Mouse (Mus musculus) intestine, postnatal 0 days (tissue): ENCODE results near the gene Naaa. TPM values are rescaled to one million over a fixed set of nuclear protein-coding genes. Genes with fewer than 3 reads are reported as not detected.
A peak's percentile ranks its signal among the peaks of the same experiment; 100 is the strongest.

Source experiments
- ATAC-seq: fragments of 200-750 bp; cut with Nextera tagmentation; 2 replicates; pipeline ENCODE4 v1.8.0; 2017; ENCODE audit warnings: mild to moderate bottlenecking, moderate TSS enrichment, moderate library complexity
- H3K27ac ChIP-seq: fragments of 300-500 bp; sonication (generic); 2 replicates; pipeline ENCODE4 v1.5.1; 2014; ENCODE audit warnings: mild to moderate bottlenecking, low read depth, low read length, moderate library complexity
- H3K27me3 ChIP-seq: fragments of 300-500 bp; sonication (generic); replicated peaks from 2 replicates; pipeline ENCODE4 v1.6.1; 2014; ENCODE audit warnings: low read length, mixed read lengths; ENCODE audit not compliant: control insufficient read depth, insufficient read depth
- H3K36me3 ChIP-seq: fragments of 300-500 bp; sonication (generic); 2 replicates; pipeline ENCODE4 v1.6.1; 2014; ENCODE audit warnings: mild to moderate bottlenecking, moderate library complexity; ENCODE audit not compliant: control insufficient read depth, insufficient read depth
- H3K4me1 ChIP-seq: fragments of 300-500 bp; sonication (generic); replicated peaks from 2 replicates; pipeline ENCODE4 v1.6.1; 2014; ENCODE audit warnings: antibody characterized with exemption, low read length, mixed read lengths; ENCODE audit not compliant: control insufficient read depth, insufficient read depth
- H3K4me2 ChIP-seq: fragments of 300-500 bp; sonication (generic); replicated peaks from 2 replicates; pipeline ENCODE4 v1.6.1; 2014; ENCODE audit warnings: low read depth, mild to moderate bottlenecking, moderate library complexity
- H3K4me3 ChIP-seq: fragments of 300-500 bp; sonication (generic); 2 replicates; pipeline ENCODE4 v1.5.1; 2014; ENCODE audit warnings: low read depth, low read length
- H3K9ac ChIP-seq: fragments of 300-500 bp; sonication (generic); 2 replicates; pipeline ENCODE4 v1.6.1; 2014; ENCODE audit warnings: mild to moderate bottlenecking, low read depth, low read length
- H3K9me3 ChIP-seq: fragments of 300-500 bp; sonication (generic); 2 replicates; pipeline ENCODE4 v1.6.1; 2016; ENCODE audit warnings: mixed run types; ENCODE audit not compliant: control insufficient read depth
- CTCF ChIP-seq: sonication (generic); IDR thresholded peaks from 2 replicates; pipeline ENCODE4 v1.5.1; 2016; ENCODE audit warnings: low read depth, mild to moderate bottlenecking, control low read depth, antibody characterized with exemption, moderate library complexity
- WGBS: fragments of 180-500 bp; shearing (Covaris S2); extraction: QIAGEN DNeasy Blood & Tissue Kit; methylation state at CpG from one replicate; pipeline ENCODE4 v1.1.7; 2014; 5-methylcytosine and 5-hydroxymethylcytosine counted together
- polyA plus RNA-seq: library from polyadenylated mRNA; unstranded; fragments of >200 nt; fragmentation: Nextera tagmentation; extraction: Ambion mirVana; gene quantifications from 2 replicates; pipeline ENCODE4 v1.2.1, GENCODE M21; 2015

Naaa gene
- polyA plus RNA-seq = 19.8 and 22.4 TPM in 2 replicates

DNA sequence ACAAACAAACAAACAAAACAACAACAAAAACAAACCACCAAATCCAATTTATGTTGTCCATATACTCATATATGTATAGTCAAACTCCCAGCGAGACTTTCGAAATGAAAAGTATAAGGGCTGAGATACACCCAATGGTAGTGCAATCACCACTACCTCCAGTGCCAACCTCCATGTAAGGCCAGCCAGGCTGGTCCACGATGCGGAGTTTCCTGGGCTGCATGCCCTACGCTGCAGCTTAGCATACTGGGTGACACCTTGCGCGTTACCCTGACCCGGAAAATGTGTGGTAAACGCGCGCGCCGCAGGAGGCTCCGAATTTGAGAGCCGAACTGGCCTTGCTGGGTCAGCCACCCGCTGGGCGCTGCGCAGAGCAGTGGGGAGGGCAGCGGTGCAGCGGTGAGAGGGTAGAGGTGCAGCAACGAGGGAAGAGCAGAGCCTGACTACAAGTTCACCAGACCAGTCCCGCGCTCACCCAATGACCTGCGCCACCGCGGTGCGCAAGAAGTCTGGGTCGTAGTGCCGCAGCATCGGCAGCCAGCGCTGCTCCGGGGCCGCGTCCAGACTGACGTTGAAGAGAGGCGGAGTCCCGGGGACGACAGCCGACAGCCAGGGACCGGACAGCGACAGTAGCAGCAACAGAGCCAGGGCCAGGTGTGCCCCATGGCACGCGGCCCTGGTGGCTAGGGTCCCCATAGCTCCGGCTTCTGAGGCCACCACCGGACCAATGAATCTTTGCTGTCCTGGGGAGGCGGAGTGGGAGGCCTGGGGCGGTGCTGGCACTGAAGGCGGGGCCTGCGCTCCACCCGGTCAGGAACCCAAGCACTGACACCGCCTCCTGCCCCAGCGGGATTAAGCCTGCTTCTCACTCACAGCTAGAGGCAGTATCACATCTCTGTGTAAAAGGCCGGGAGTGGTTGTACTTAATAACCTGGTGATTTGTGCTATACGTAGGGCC lies at the start of gene Naaa:
Gene Naaa (minus strand): TSS at position 734 of the 958 bp plus-strand sequence.
- Histone ChIP-seq H3K27me3 (no peaks in the 10 kb centered on the region), H3K9ac (peak within 1 kb of the TSS; percentile 69), H3K4me1 (0 out of 2 replicates have a peak, but pooled peaks cover 12% of the 10 kb centered on the region), H3K9me3 (no peaks in the 10 kb centered on the region), H3K4me2 (peak within 1 kb of the TSS; percentile 80), H3K36me3 (no peaks in the 10 kb centered on the region), H3K4me3 (peak within 1 kb of the TSS; percentile 62), H3K27ac (peak within 1 kb of the TSS; percentile 85)
- peak; percentile 74 for TF ChIP-seq CTCF
- 3% methylated on average over 54 of the region's 54 CpGs for WGBS
- peak; percentile 92 for ATAC-seq

DNA sequence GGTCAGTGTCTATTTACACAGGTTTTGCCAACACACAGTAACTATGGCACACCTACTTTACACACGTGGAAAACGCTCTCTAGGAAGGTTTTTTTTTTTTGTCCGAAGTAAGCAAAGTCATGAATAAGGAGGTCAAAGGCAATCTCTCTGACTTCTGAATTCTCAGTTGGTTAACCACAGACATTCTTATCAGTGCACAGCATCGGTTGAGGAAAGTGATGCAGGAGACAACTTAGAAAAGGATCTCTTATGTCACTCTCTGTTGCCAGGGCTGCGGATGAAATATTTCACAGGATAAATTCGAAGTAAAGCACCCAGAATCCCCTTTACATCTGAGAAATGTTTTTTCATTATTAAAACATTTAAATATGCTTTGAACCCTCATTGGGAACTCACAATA lies 49.4 kb upstream of the Naaa start:
- no peaks in the 10 kb centered on the region for H3K36me3 ChIP-seq
- no peak overlapping the region for H3K9ac ChIP-seq
- no peaks in the 10 kb centered on the region for H3K9me3 ChIP-seq
- H3K27ac ChIP-seq = no peak overlapping the region
- no peak overlapping the region for H3K4me2 ChIP-seq
- 58% methylated on average over 6 of the region's 6 CpGs for WGBS
- no peaks in the 10 kb centered on the region for H3K27me3 ChIP-seq
- no peak for ATAC-seq
- no peak overlapping the region for H3K4me3 ChIP-seq
- TF ChIP-seq CTCF = no peak
- no peaks in the 10 kb centered on the region; the same call in 1 of the 2 replicates for H3K4me1 ChIP-seq

DNA sequence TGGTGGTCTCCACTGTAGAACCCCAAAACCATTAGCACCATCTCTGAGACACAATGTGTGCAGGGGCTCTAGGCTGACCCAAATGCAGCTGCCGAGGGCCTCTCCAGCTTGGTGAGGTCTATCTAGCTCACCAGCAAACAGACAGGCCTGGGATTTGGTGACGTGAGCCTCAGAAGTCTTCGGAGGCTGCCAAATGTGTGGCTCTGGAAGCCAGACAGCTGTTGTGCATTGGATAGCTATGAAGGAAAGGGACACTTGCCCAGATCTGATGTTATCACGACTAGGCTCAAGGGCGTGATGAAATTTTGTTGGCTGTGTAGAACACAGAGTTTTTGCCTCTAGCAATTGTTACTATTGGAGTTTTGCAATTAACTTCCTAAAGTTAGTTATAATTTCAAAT lies 45.3 kb upstream of the Naaa start:
- Histone ChIP-seq H3K27me3 (no peaks in the 10 kb centered on the region), H3K36me3 (no peaks in the 10 kb centered on the region), H3K4me3 (no peak overlapping the region), H3K9ac (no peak overlapping the region), H3K27ac (no peak overlapping the region), H3K9me3 (no peaks in the 10 kb centered on the region), H3K4me2 (no peak overlapping the region), H3K4me1 (no peaks in the 10 kb centered on the region)
- ATAC-seq = no peak
- WGBS = 75% methylated on average over 5 of the region's 5 CpGs
- no peak for TF ChIP-seq CTCF

DNA sequence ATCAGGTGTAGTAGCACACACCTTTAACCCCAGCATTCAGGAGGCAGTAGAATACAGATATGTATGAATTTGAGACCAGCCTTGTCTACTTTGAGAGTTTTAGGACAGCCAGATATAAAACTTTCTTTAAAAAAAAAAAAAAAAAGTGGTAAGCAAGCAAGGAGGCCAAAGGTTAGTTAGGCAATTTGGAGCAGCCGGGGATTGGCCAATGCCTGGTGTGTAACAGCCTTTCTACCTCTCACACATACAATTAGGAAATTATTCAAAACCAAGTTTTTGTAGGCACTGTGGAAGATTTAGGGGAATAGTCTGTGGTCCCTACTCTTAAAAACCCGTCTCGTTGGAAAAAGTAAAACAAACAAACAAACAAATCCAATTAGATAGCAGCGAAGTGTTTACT lies 44.6 kb upstream of the Naaa start:
- Histone ChIP-seq H3K9ac (no peak overlapping the region), H3K27me3 (no peaks in the 10 kb centered on the region), H3K9me3 (no peaks in the 10 kb centered on the region), H3K4me1 (no peaks in the 10 kb centered on the region), H3K4me3 (no peak overlapping the region), H3K36me3 (no peaks in the 10 kb centered on the region), H3K27ac (no peak overlapping the region), H3K4me2 (no peak overlapping the region)
- WGBS = 72% methylated on average over 4 of the region's 4 CpGs
- no peak for TF ChIP-seq CTCF
- no peak for ATAC-seq

GRCm38 (mm10) chr5:92321631-92322400 lies 43.8 kb upstream of the Naaa start:
- no peak overlapping the region for H3K4me2 ChIP-seq
- no peak overlapping the region for H3K4me3 ChIP-seq
- no peak for ATAC-seq
- H3K27me3 ChIP-seq = no peaks in the 10 kb centered on the region
- 50% methylated on average over 8 of the region's 8 CpGs for WGBS
- peak; percentile 25 for TF ChIP-seq CTCF
- no peaks in the 10 kb centered on the region for H3K36me3 ChIP-seq
- H3K4me1 ChIP-seq = no peaks in the 10 kb centered on the region
- no peak overlapping the region for H3K9ac ChIP-seq
- H3K9me3 ChIP-seq = no peaks in the 10 kb centered on the region
- H3K27ac ChIP-seq = no peak overlapping the region

DNA sequence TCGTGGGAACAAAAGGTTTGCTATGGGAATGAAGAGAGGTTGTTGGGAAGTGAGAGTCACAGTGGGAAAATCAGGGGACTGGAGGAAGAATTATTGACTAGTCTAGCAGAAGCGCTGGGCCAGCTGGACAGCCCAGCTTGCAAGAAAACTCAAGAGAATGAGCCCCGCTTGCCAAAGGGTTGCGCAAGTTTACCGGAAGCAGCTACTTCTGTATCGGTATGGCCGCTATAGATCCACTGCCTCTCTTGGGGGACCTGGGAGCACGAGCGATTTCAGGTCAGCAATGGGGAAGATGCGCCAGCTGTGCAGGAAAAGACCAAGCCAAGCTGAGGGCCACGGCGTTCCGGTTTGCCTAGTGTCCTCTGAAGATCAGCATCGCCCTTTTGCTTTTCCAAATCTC lies 40.6 kb upstream of the Naaa start:
- H3K4me2 ChIP-seq = no peak overlapping the region
- no peak overlapping the region for H3K9ac ChIP-seq
- WGBS = 72% methylated on average over 14 of the region's 14 CpGs
- no peaks in the 10 kb centered on the region for H3K4me1 ChIP-seq
- no peak for TF ChIP-seq CTCF
- no peak overlapping the region for H3K4me3 ChIP-seq
- H3K27me3 ChIP-seq = no peaks in the 10 kb centered on the region
- H3K27ac ChIP-seq = no peak overlapping the region
- H3K36me3 ChIP-seq = no peaks in the 10 kb centered on the region
- no peak for ATAC-seq
- H3K9me3 ChIP-seq = no peaks in the 10 kb centered on the region
